Mouse (Mus musculus) heart, embryonic 16.5 days (tissue): ENCODE data around the gene Lrrc3b. TPM values are rescaled to one million over a fixed set of nuclear protein-coding genes. Genes with fewer than 3 reads are reported as not detected.

Experiments
- ATAC-seq: fragments of 200-750 bp; cut with Nextera tagmentation; replicated peaks from 2 replicates; pipeline ENCODE4 v1.8.0; 2017; ENCODE audit warnings: moderate number of reproducible peaks; ENCODE audit not compliant: insufficient read depth, low FRiP score; ENCODE audit errors: extremely low read depth
- H3K27ac ChIP-seq: fragments of 300-500 bp; sonication (generic); 2 replicates; pipeline ENCODE4 v1.5.1; 2014; ENCODE audit warnings: mild to moderate bottlenecking, low read length, control low read depth, moderate library complexity
- H3K27me3 ChIP-seq: fragments of 300-500 bp; sonication (generic); 2 replicates; pipeline ENCODE4 v1.6.1; 2014; ENCODE audit warnings: low read length, mixed read lengths; ENCODE audit not compliant: control insufficient read depth, insufficient read depth
- H3K36me3 ChIP-seq: fragments of 300-500 bp; sonication (generic); 2 replicates; pipeline ENCODE4 v1.6.1; 2014; ENCODE audit not compliant: control insufficient read depth, insufficient read depth
- H3K4me1 ChIP-seq: fragments of 300-500 bp; sonication (generic); 2 replicates; pipeline ENCODE4 v1.6.1; 2014; ENCODE audit warnings: low read length, mixed read lengths; ENCODE audit not compliant: control insufficient read depth, insufficient read depth
- H3K4me2 ChIP-seq: fragments of 300-500 bp; sonication (generic); 2 replicates; pipeline ENCODE4 v1.6.1; 2014; ENCODE audit warnings: low read depth, mild to moderate bottlenecking, control low read depth, low read length
- H3K4me3 ChIP-seq: fragments of 300-500 bp; sonication (generic); 2 replicates; pipeline ENCODE4 v1.5.1; 2014; ENCODE audit warnings: mild to moderate bottlenecking, control low read depth, low read length
- H3K9ac ChIP-seq: fragments of 300-500 bp; sonication (generic); 2 replicates; pipeline ENCODE4 v1.6.1; 2014; ENCODE audit warnings: low read length, control low read depth
- H3K9me3 ChIP-seq: fragments of 300-500 bp; sonication (generic); replicated peaks from 2 replicates; pipeline ENCODE4 v1.6.1; 2016; ENCODE audit warnings: low read length; ENCODE audit not compliant: control insufficient read depth
- WGBS: fragments of 180-500 bp; shearing (Covaris S2); extraction: QIAGEN DNeasy Blood & Tissue Kit; methylation state at CpG from one replicate; pipeline ENCODE4 v1.1.7; 2014; 5-methylcytosine and 5-hydroxymethylcytosine counted together
- polyA plus RNA-seq: library from polyadenylated mRNA; unstranded; fragments of >200 nt; fragmentation: Nextera tagmentation; extraction: Ambion mirVana; gene quantifications from 2 replicates; pipeline ENCODE4 v1.2.1, GENCODE M21; 2015

Gene Lrrc3b
- polyA plus RNA-seq, 1 experiment from 2014 or later = 12.6 TPM

- no peak overlapping the region for H3K4me3 ChIP-seq
- H3K4me2 ChIP-seq = no peak overlapping the region
- H3K4me1 ChIP-seq = no peaks in the 10 kb centered on the region
- no peak overlapping the region for H3K9ac ChIP-seq
- H3K36me3 ChIP-seq = no peaks in the 10 kb centered on the region
- no peak for ATAC-seq
- no peaks in the 10 kb centered on the region for H3K9me3 ChIP-seq
- WGBS = 71% methylated on average over 2 of the region's 2 CpGs
- no peak overlapping the region for H3K27ac ChIP-seq
- no peaks in the 10 kb centered on the region for H3K27me3 ChIP-seq
Observed at GRCm38 (mm10) chr14:15308576-15308975, 130.2 kb downstream of the Lrrc3b start.
